Mouse (Mus musculus) midbrain, postnatal 0 days (tissue): ENCODE measurements around the gene Eef2. TPM values are rescaled to one million over a fixed set of nuclear protein-coding genes. Genes with fewer than 3 reads are reported as not detected.
A peak's percentile ranks its signal among the peaks of the same experiment; 100 is the strongest.
"Not testable (repeated sequence)": the region's sequence is repeated elsewhere in the genome, so short reads cannot be mapped to it uniquely, and the experiment has no call there.

Experiments used
- ATAC-seq: fragments of 200-750 bp; cut with Nextera tagmentation; 2 replicates; pipeline ENCODE4 v1.8.0; 2017; ENCODE audit warnings: moderate number of reproducible peaks, mild to moderate bottlenecking, moderate TSS enrichment, moderate library complexity; ENCODE audit not compliant: low FRiP score
- DNase-seq: peaks from one replicate; pipeline ENCODE4 v3.0.0-alpha.2; 2015; ENCODE audit warnings: low spot score
- H3K27ac ChIP-seq: fragments of 300-500 bp; sonication (generic); 2 replicates; pipeline ENCODE4 v1.5.1; 2014; ENCODE audit warnings: low read depth, mild to moderate bottlenecking, low read length, mixed read lengths
- H3K27me3 ChIP-seq: fragments of 300-500 bp; sonication (generic); 2 replicates; pipeline ENCODE4 v1.6.1; 2014; ENCODE audit warnings: low read length, control low read depth, mixed read lengths; ENCODE audit not compliant: insufficient read depth
- H3K36me3 ChIP-seq: fragments of 300-500 bp; sonication (generic); 2 replicates; pipeline ENCODE4 v1.6.1; 2014; ENCODE audit warnings: low read length, control low read depth, mixed read lengths; ENCODE audit not compliant: insufficient read depth
- H3K4me1 ChIP-seq: fragments of 300-500 bp; sonication (generic); 2 replicates; pipeline ENCODE4 v1.6.1; 2014; ENCODE audit warnings: mild to moderate bottlenecking, control low read depth, antibody characterized with exemption, low read length, mixed read lengths; ENCODE audit not compliant: insufficient read depth
- H3K4me2 ChIP-seq: fragments of 300-500 bp; sonication (generic); 2 replicates; pipeline ENCODE4 v1.6.1; 2014; ENCODE audit warnings: low read depth, mild to moderate bottlenecking, low read length, mixed read lengths; ENCODE audit not compliant: poor library complexity, severe bottlenecking
- H3K4me3 ChIP-seq: fragments of 300-500 bp; sonication (generic); 2 replicates; pipeline ENCODE4 v1.5.1; 2014; ENCODE audit warnings: low read depth, mild to moderate bottlenecking, low read length, moderate library complexity
- H3K9ac ChIP-seq: fragments of 300-500 bp; sonication (generic); replicated peaks from 2 replicates; pipeline ENCODE4 v1.6.1; 2014; ENCODE audit warnings: mild to moderate bottlenecking, low read length, moderate library complexity, mixed read lengths; ENCODE audit not compliant: poor library complexity, severe bottlenecking
- H3K9me3 ChIP-seq: fragments of 300-500 bp; sonication (generic); 2 replicates; pipeline ENCODE4 v1.6.1; 2016; ENCODE audit warnings: low read length, control low read depth
- CTCF ChIP-seq: IDR thresholded peaks from 2 replicates; pipeline ENCODE4 v1.5.1; 2016; ENCODE audit warnings: antibody characterized with exemption, mild to moderate bottlenecking
- WGBS: fragments of 180-500 bp; shearing (Covaris S2); extraction: QIAGEN DNeasy Blood & Tissue Kit; methylation state at CpG from one replicate; pipeline ENCODE4 v1.1.7; 2014; 5-methylcytosine and 5-hydroxymethylcytosine counted together
- polyA plus RNA-seq: library from polyadenylated mRNA; unstranded; fragments of >200 nt; fragmentation: Nextera tagmentation; extraction: Ambion mirVana; gene quantifications from 2 replicates; pipeline ENCODE4 v1.2.1, GENCODE M21; 2015
- total RNA-seq: library from RNA; depleted of rRNA; stranded (reverse); fragments of >200 nt; gene quantifications from 2 replicates; pipeline ENCODE4 v1.2.3, GENCODE M21; 2014

Gene Eef2
- total and polyA plus RNA-seq, 2 experiments from 2014 or later = 440 to 2,304 TPM

- Histone ChIP-seq H3K4me2 (no peak overlapping the region), H3K27ac (no peak overlapping the region), H3K36me3 (peaks cover 45% of the 10 kb centered on the region), H3K27me3 (no peaks in the 10 kb centered on the region), H3K4me1 (peaks cover 3% of the 10 kb centered on the region; the same call in 1 of the 2 replicates), H3K4me3 (no peak overlapping the region), H3K9ac (no peak overlapping the region), H3K9me3 (no peaks in the 10 kb centered on the region)
- 90% methylated on average over 13 of the region's 13 CpGs for WGBS
- DNase-seq = no peak
- ATAC-seq = no peak
- no peak for TF ChIP-seq CTCF
Observed at GRCm38 (mm10) chr10:81180946-81181345, 4.5 kb downstream of the Eef2 start.

- H3K27me3 ChIP-seq, H3K4me3 ChIP-seq, H3K27ac ChIP-seq, H3K9me3 ChIP-seq, H3K4me2 ChIP-seq, ATAC-seq, H3K9ac ChIP-seq, DNase-seq, H3K4me1 ChIP-seq: not testable (repeated sequence)
- WGBS = 78% methylated on average over 12 of the region's 12 CpGs
- peaks cover 45% of the 10 kb centered on the region for H3K36me3 ChIP-seq
Observed at GRCm38 (mm10) chr10:81181860-81182259, 5.4 kb downstream of the Eef2 start.

- H3K9ac ChIP-seq = peak within 1 kb of the TSS; percentile 71
Observed at GRCm38 (mm10) chr10:81182336-81183333, 6.2 kb downstream of the Eef2 start, which contains the start of gene Dapk3. Gene Dapk3, plus strand, starts transcription at chr10:81183005.

GRCm38 (mm10) chr10:81183805-81184204 lies 7.4 kb downstream of the Eef2 start, which contains the start of gene 4930442H23Rik:
Gene 4930442H23Rik, minus strand, starts transcription at chr10:81183849.
- Histone ChIP-seq H3K27me3 (no peaks in the 10 kb centered on the region), H3K27ac (peak within 1 kb of the TSS; percentile 88), H3K4me2 (peak within 1 kb of the TSS; percentile 54), H3K4me3 (peak within 1 kb of the TSS; percentile 56), H3K9ac (peak within 1 kb of the TSS; percentile 71), H3K9me3 (no peaks in the 10 kb centered on the region), H3K4me1 (peaks cover 3% of the 10 kb centered on the region; the same call in 1 of the 2 replicates), H3K36me3 (peaks cover 42% of the 10 kb centered on the region)
- TF ChIP-seq CTCF = no peak
- DNase-seq (no peak), ATAC-seq (no peak)
- 83% methylated on average over 5 of the region's 5 CpGs for WGBS

More at GRCm38 (mm10) chr10:81182336-81183333, 6.2 kb downstream of the Eef2 start, which contains the start of gene Dapk3:
- peak within 1 kb of the TSS; percentile 56 for H3K4me3 ChIP-seq
- 5% methylated on average over 53 of the region's 53 CpGs for WGBS
- peak; percentile 12; the same call in 1 of the 2 replicates for TF ChIP-seq CTCF
- no peaks in the 10 kb centered on the region for H3K27me3 ChIP-seq
- H3K4me2 ChIP-seq = peak within 1 kb of the TSS; percentile 54
- DNase-seq (peak; percentile 100), ATAC-seq (peak; percentile 94)
- peaks cover 50% of the 10 kb centered on the region for H3K36me3 ChIP-seq
- H3K4me1 ChIP-seq = peaks cover 3% of the 10 kb centered on the region; the same call in 1 of the 2 replicates
- H3K27ac ChIP-seq = peak within 1 kb of the TSS; percentile 88
- no peaks in the 10 kb centered on the region for H3K9me3 ChIP-seq

- Histone ChIP-seq H3K9me3 (no peaks in the 10 kb centered on the region), H3K36me3 (peaks cover 33% of the 10 kb centered on the region), H3K4me3 (no peak overlapping the region), H3K27me3 (no peaks in the 10 kb centered on the region), H3K9ac (no peak overlapping the region), H3K4me1 (peaks cover 3% of the 10 kb centered on the region; the same call in 1 of the 2 replicates), H3K27ac (no peak overlapping the region), H3K4me2 (no peak overlapping the region)
- DNase-seq (no peak), ATAC-seq (no peak)
- WGBS = 69% methylated on average over 4 of the region's 4 CpGs
- TF ChIP-seq CTCF = no peak
Observed at GRCm38 (mm10) chr10:81184765-81185164, 8.3 kb downstream of the Eef2 start.

GRCm38 (mm10) chr10:81187161-81187560 lies 10.7 kb downstream of the Eef2 start:
- 95% methylated on average over 9 of the region's 9 CpGs for WGBS
- Histone ChIP-seq H3K27ac (no peak overlapping the region), H3K4me3 (no peak overlapping the region), H3K4me1 (peaks cover 7% of the 10 kb centered on the region), H3K36me3 (peaks cover 23% of the 10 kb centered on the region), H3K27me3 (no peaks in the 10 kb centered on the region), H3K9me3 (no peaks in the 10 kb centered on the region), H3K4me2 (no peak overlapping the region), H3K9ac (no peak overlapping the region)
- DNase-seq (no peak), ATAC-seq (no peak)
- TF ChIP-seq CTCF = no peak
